Mouse (Mus musculus): ENCODE data around the gene Flt3. TPM values are rescaled to one million over a fixed set of nuclear protein-coding genes. Genes with fewer than 3 reads are reported as not detected.

Flt3 gene
- polyA plus RNA-seq (2012; rRNA removed), result 0.42 and 0.44 TPM in 2 replicates

GRCm38 (mm10) chr5:147399843-147400504 is at the start of gene Flt3:
Gene Flt3, minus strand, starts transcription at chr5:147400489.

GRCm38 (mm10) chr5:147429535-147430305 is 29.4 kb upstream of the Flt3 start, which contains the start of gene Pan3:
Gene Pan3, plus strand, starts transcription at chr5:147430161.

GRCm38 (mm10) chr5:147322183-147322582 is 78.1 kb downstream of the Flt3 start, which contains the start of gene Urad:
Gene Urad, minus strand, starts transcription at chr5:147322440.

GRCm38 (mm10) chr5:147306638-147307397 is 93.5 kb downstream of the Flt3 start, which contains the start of gene Cdx2:
Gene Cdx2, minus strand, starts transcription at chr5:147307270.

Other genes with a start within 250 kb of the Flt3 start
- gene Gsx1, start 211.8 kb downstream of the Flt3 start, polyA plus RNA-seq (2012; rRNA removed), result 7.9 and 8.4 TPM in 2 replicates
- gene Pdx1, start 130.5 kb downstream of the Flt3 start, polyA plus RNA-seq (2012; rRNA removed), result not detected in 2 replicates
- gene Cdx2, start 93.2 kb downstream of the Flt3 start, polyA plus RNA-seq (2012; rRNA removed), result not detected in 2 replicates
- not detected in 2 replicates for gene Urad, start 78.0 kb downstream of the Flt3 start, polyA plus RNA-seq (2012; rRNA removed)
- gene Pan3, start 29.7 kb upstream of the Flt3 start, polyA plus RNA-seq (2012; rRNA removed), result 50.2 and 52.3 TPM in 2 replicates

Measured in central nervous system, embryonic 14 days (tissue).